Mouse (Mus musculus): ENCODE measurements around the gene Dnajc6.

- TF ChIP-seq POLR2A (IDR thresholded peaks at IDR 0.05; ENCODE audit: borderline replicate concordance, control insufficient read depth, low read depth, low read length) = no peak
- TF ChIP-seq CTCF (IDR thresholded peaks at IDR 0.05; ENCODE audit: control insufficient read depth, insufficient read depth, low read length) = no peak
These were observed 89.2 kb downstream of the Dnajc6 start for GRCm38 (mm10) chr4:101585455-101586184.
